Mouse (Mus musculus) embryo, embryonic 10.5 days (tissue): ENCODE results near the gene Gm27027.

Source experiments
- DNase-seq: peaks from one replicate; pipeline ENCODE4 v3.0.0-alpha.2; 2015; ENCODE audit warnings: low spot score

Gm27027 gene

DNA sequence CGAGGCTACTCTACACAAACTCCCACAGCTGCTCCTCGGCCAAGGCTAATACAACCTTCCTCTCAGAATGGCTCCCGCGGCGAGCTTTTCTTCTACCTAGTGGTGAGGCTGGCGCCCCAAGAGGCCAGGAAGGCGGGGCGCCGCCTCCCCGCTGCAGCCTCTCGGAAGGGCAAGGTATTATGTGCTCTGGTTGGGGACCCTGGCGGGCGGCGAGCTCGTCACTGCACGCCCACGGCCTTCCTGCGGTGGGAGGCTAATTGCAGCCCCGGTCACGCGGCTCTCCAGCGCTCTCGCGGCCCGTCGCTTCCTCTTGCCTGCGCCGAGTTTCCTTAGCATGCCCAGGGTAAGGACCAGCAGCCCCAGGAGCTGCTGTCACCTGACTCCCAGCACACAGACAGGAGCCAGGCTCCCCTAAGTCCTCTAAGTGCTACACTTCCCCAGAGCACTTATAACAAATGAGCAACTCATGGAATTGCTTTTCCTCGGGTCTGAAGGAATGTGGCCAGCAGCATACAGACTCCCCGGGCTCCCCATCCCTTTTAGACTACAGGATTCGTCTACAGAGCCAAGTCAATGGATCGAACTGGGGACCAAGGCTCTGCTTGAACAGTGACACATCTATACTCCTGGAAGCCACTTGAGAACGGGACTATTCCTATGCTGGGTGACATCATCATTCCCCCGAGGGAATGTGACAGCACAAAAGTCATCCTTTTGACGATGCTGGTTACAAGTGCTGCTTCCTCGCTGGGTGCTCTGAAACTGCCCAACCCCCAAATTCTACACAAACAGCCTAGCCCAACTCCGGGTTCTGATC is 19.5 kb downstream of the Gm27027 start:
- DNase-seq: peak; percentile 74

DNA sequence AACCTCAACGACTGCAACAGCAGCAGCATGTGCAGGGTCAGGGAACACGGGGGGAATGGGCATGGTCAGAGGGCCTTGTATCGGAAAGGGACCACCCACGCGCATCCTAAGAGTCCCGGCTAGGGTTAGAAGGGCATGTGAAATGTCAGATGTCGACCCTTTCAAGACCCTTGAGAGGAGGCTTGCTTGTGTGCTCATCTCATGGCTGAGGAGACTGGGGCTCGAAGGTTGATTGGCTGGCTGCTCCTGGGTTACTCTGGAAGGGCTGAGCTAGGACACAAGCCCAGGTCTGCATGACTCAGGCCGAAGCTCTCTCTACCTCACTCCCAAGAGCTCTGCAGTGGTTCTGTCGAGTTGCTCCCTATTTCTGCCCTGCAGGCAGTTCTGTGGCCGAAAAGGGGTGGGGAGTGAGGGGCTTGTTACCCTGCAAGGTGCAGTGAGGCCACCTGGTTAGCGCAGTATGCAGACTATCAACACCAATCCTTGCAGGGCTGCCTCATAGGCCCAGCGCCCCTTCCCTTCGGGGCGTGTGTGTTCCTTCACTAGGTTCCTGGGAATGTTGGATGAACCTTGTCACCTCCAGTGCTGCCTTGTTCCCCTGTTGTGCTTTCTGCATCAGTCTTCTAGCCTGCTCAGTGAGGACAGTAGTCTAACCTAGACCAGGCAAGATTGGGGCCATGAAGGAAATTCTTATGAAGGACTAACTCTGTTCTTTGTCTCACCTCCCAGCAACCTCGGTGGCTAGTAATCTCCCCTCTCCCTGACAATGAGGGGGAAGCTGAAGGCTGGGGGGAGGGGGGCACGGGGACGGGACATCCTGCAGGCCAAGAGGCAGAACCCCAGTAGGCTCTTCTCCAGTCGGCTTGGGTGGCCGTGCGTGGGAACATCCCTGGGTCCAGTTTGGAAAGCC is 20.4 kb downstream of the Gm27027 start:
- peak; percentile 64 for DNase-seq

DNA sequence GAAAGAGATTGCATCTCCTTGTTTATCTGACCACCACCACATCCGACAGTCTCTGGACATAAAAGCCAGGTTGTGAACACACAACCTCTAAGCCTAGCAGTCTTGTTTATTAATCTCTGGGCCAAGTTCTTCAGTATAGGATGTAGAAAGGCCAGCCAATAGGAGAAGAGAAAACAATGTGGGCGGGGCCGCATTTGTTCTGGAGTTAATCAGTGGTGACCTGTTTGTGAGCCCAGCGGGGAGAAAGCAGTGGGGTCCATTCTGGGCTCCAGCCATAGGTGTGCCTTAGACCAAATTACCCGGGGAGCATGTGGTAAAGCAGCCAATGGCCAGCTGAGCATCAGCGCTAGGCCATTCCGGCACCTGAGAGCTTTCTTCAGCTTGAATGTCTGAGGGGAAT is 21.1 kb downstream of the Gm27027 start:
- DNase-seq: peak; percentile 42

DNA sequence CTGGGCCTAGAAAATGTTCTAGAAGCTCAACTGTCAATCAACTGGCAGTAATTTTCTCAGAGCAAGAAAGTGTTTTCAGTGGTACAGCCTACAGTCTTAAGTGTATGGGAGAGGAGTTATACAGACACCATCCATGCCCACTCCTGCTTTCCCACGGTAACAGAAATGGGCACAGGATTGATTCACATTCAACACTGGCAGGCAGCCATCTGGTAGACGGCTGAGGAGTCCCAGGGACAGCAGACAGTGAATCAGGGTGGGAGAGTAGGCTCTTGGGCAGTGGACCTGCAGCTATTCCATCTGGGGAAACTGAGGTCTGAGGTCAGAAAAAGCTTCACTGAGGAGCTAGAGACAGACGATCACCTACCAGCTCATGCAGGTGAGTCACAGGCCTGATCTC is 24.5 kb downstream of the Gm27027 start:
- DNase-seq: no peak

DNA sequence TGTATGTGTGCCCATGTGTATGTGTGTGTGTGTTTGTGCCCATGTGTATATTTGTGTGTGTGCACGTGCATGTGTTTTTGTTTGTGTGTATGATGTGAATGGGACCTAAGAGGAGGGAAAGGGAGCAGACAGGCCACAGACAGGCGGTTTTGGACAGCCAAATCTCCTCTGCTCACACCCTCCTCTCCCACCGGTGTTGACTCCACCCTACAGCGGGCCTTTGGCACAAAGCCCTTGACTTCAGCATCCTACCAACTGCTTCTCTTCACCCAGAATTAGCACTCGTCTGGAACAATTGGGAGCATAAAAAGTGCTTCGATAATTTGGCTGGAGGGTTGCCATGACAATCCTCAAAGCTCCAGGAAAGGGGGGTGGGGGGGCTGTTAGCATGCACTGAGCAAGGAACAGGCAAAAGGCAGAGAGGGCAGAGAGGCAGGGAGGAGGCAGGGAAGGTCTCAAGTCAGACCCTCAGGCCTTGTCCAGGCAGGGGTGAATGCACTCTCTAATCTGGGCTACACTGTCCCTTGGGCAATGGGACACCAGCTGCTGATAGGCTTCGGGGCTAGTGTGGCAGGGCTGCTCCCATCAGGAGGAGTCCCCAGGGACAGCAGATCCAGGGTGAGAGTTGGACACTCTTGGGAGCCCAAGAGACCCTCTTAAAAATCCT is 31.5 kb downstream of the Gm27027 start:
- DNase-seq: no peak

DNA sequence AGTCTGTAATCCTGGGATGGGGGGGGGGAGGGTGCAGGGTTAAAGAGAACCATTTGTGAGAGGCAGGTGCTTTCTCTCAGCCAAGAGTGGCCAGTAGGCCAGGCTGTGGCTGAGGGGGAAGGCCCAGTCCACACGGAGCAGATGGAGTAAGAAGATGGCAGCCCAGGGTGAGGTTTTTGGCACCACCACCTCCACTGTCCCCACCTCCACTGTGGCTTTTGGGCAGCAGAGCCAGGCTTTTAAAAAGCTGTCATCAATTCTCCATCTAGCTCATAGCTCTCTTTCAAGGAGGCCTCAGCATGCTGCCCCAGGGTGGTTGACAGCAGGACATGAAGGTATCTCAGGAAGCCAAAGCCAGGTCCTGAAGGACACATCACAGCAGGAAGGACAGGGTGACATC is 32.4 kb downstream of the Gm27027 start:
- DNase-seq: no peak

DNA sequence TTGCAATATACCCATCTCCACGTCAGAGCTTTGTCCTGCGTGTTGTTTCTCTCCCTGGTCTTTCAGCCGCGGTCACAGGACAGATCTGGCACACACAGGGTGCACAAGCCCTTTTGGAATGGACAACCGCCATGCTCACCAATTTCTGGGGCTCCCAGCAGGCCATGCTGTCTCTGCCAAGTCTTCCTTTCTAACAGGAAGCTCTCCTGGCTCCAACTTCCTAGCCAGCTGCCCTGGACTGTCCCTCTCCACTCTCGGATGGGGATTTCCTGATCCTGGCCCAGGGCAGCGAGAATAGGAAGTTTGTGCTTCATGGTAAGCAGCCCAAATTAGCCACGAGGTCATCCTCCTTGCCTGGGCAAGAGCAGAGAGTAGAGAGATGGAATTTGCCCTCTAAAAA is 34.4 kb downstream of the Gm27027 start:
- no peak for DNase-seq

DNA sequence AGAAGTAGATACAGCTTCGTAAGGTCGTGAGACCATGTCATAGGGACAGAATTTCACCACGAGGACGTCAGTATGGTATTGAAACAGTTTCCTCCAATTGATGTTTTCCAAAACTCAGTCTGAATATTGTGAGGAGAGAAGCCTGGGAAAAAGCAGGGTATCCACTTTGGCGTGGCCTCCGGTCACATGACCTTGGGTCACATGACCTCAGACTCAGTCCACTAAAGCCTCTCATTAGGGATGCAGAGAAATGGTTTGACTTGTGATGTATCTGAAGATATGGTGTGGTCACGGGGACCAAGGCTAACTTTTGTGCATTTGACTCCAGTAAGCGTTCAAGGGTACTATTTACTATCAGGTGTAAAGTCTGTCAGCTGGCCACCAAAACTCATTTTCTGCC is 36.8 kb downstream of the Gm27027 start:
- no peak for DNase-seq

DNA sequence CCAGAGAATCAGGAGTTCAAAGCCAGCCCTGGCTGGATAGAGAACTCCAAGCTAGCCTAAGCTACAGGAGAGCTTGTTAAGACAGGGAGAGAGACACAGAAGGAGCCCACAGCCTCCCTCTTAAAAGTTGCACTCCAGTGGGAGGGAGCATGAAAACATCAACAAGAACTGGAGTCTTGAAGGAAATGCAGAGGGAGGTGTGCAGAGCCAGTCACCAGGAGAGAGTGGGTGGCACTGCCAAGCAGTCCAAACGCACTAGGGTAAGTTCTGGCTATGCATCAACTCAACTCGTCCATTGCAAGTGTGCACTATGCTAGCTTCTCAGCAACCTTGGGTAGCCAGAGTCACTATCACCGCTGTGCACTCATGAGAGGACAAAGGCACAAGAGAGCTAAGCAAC is 37.9 kb downstream of the Gm27027 start:
- no peak for DNase-seq

DNA sequence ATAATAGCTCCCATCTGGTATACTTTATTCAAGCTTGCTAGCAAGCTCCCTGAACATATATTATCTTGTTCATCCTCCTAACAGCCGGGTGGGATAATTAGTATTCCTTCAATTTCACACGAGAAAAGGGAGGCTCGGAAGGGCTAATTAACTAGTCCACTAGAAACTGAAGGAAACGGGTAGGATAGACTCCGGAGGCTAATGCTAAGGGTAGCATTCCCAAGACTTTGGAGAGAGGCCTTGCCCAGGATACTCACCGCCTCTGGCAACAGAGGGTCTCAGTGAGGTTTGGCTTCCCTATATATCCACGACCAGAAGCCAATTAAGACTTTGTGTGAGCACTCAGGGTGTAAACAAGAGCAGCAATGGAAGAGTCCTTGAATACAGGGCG is 38.4 kb downstream of the Gm27027 start:
- no peak for DNase-seq

DNA sequence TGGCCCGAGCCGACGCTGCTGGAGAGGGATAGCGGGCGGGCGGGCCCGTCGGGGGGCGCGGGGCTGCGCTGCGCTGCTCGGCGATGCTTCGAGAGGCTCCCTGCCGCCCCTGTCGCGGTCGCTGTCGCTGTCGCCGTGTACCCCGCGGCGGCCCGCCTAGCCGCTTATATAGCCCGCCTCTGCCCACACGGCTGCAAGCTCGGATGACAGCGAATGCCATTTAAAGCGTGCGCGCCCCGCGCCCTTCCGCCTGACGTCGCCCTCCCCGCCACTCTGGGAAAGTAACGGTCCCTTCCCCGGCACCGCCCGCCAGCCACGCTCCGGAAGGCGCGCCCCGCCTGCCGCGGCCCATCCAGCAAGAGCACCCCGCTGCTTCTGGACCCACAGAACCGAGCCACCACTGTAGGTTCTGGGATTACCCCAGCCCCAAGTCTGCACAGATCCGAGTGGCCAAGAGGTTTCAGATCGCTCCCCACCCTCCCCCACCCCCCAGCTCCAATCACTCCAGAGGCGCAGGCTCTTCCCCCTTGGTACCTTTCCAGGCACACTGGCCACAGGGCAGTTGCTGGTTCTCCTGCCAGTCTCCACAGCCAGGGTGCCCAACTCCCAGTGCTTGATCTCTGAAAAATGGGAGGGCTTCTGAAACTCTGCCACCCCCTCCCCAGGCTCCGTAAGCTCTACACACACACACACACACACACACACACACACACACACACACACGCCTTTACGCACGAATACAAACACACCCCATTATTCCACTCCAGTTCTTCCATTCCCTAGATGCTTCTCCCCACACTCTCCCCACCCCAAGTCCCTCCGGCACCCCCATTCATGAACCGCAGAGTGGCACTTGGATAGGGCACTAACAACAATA is 39.0 kb downstream of the Gm27027 start, which contains the start of gene Gm13889:
Gm13889 (minus strand) TSS at position 294 of the 877 bp plus-strand sequence.
- DNase-seq: peak; percentile 66

DNA sequence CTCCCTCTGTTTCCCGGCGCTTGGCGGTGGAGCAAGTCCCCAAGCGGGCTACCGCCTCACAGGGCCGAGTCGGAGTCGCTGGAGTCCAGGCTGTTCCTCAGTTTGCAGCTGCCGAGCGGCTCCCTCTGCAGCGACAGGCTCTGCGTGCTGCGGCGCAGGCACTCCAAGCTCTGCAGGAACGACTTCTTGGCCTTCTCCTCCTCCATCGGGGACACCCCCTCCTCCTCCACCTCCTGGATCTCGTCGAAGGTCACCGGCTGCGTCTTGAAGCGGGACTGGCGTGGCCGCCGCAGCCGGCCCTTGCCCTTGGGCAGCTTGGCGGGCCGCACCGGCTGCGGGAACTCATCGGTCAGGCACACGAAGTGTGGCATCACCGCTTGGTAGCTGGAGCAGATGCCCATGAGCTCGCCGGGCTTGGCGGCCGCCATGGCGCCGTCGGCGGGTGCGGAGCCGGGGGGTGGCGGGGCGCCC is 39.8 kb downstream of the Gm27027 start:
- peak; percentile 72 for DNase-seq

DNA sequence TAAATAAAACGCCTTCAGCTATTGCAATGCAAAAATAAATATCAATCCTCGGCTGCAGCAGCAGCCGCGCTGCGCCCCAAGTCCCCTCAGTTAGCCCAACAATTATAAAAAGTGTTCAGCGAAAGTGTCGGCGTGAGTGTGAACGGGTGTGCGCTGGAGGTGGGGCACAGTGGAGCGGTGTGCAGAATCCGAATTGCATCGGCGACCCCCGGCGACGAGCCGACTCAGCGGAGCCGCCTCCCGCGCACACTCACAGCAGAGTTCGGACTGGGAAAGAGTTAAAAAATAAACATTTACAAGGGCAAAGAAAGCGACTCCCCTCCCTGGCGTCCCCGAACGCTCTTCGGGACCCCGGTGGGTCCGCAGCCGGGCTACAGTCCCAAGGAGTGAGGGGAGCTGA is 40.3 kb downstream of the Gm27027 start:
- DNase-seq: no peak

DNA sequence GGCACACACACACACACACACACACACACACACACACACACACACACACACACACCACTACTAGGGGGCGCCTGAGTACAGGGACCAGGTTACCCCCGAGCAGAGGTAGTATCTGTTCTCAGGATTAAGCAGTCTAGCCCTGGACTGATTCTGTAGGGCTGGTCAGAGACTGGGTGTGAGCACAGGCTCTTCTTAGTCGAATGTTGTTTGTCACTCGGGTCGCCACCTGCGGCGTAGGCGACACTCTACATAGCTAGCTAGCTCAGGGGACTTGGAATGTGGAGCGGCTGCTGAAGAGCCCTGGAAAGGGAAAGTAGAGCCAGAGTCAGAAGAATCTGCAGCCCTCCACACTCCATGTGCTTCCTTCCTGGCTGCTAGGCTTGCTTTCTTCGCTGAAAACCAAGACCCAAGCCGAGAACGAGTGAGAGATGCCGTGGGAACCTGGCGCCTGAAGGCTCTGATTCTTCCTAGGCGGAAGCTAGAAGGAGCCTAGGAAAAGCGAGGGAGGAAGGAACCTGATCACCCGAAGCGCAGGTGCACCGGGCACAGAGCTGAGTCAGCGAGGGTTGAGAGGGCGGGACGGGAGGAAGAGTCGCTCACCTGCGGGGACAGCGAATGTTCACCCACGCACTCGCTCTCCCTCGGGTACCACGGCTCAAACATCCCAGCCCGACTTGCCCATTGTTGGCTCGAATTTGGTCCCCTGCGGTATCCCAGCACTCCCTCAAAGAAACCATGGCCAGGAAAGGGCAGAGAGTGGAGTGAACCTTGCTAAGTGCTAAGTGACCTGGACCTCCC is 41.2 kb downstream of the Gm27027 start:
- peak; percentile 39 for DNase-seq

DNA sequence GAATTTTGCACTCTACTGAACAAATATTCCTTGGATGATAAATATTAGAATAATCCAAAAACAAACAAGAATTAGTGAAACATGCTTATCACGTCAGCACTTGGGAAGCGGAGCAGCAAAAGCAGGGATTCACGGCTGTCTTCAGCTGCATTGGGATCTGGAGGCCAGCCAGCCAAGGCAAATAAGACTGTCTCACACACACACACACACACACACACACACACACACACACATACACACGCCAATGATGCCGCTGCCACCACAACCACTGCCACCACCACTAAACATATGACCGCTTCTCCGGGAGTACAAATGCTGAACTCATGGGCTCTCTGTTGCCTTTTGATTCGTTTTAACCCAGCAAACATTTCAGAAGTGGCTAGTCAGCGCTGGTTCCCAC is 42.4 kb downstream of the Gm27027 start:
- no peak for DNase-seq

DNA sequence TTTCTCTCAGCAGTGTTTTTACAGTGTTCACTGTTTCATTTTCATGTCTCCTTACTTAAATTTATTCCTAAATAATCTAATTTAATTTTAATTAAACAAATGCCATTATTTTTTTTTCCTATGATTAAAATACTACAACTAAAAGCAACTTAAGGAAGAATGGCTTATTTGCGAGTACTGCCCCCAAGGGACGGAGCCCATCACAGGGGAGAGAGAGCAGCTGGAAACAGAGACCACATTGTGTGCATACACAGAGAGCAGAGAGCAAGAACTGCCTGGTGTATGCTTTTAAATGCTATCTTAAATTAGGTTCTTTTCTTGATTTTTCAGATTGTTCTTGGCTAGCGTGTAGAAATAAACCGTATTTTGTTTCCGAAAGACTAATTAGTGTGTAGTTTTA is 49.2 kb downstream of the Gm27027 start:
- no peak for DNase-seq

DNA sequence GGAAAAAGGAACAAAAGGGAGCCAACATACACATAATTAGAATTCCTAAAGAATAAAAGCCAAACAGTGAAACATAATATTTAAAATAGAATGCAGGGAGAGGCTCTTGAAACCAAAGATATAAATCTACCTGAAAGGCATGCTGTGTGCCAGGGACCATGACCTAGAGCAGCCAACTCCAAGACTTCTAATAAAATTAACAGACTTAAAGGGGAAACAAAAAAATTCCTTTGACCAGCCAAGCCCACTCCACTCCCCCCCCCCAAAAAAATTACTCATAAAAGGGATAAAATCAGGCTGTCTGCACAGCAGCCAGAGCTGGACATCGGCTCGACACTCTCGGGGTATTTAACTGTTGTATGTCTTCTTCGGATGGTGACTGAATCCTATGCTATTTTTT is 51.3 kb downstream of the Gm27027 start:
- DNase-seq: no peak

DNA sequence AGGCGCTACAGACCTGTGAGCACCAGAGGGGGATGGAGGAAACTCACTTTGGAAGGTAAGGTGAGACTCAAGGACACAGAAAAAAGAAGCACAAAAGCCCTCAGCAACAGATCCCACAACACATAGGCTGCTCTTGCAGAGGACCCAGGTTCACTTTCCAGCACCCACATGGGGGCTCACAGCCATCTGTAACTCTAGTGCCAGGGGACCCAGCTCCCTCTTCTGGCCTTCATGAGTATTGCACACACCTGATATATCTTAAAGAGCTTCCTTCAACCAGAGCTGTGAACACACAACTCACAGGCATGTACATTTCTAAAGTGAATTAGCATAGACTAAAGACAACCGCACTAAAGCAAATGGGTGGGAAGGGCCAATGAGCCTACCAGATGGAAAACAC is 52.1 kb downstream of the Gm27027 start:
- no peak for DNase-seq

DNA sequence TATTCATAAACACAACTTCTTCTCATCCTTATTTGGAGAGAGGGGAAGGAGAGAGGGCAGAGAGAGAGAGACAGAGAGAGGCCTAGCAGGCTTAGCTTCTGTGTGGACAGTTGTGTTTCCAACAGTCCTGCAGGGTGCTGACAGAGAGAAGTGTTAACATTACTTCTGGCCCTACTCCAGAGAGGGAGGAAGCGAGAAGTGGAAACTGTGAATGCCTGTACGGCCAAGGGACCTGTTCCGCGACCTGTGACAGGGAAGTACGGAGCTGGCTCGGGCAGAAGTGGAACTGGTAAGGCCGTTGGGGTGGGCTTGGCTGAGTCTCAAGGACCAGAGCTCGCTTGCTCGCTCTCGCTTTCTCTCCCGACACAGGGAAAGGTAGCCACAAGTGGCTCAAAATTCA is 54.5 kb downstream of the Gm27027 start:
- DNase-seq: no peak

DNA sequence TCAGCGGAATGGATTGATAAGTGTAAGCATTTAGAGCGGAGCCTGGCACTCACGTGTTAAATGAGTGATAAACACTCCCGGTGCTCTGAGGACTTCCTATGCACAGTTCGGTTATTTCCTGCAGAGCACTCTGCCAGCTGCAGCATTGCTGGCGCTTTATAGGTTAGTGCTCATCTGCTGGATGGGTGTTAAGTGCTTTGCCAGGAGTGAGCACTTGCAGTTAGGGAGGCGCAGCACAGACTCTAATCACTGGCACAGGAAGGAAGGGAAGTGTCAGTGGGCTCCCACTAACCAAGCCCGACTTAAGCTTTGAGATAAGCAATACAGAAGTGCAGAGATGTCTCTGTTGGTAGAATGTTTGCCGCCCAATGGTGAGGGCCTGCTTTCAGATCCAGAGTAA is 57.6 kb downstream of the Gm27027 start:
- no peak for DNase-seq

DNA sequence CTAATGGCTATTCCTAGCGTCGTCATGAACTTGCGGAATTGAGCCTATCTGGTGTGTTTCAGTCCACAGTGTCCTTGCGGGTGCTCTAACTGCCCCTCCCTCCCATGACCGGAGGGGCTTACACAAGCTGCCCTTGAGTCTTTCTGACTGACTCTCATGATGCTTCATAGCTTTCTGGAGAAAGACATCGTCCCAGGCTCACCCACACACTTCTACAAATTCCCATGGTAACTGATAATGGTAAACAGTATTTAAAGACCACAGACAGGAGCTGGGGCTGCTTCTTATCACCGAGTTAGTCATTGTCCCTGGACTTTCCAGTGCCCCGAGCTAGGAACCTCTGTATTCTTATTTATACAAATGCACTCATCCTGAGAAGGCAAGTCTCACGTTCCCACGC is 67.3 kb downstream of the Gm27027 start:
- DNase-seq: no peak
